Comparison of ENCODE assay signal across 25 mouse cellular contexts in genomic region chr17:8620346-8620745, GRCm38 (mm10). TPM values are rescaled to one million over a fixed set of nuclear protein-coding genes. Genes with fewer than 3 reads are reported as not detected.
DNase-seq lines count a peak whose midpoint lies in the region; TF ChIP-seq lines count a peak whose summit lies in the region.
"Had no signal": no experiment of that assay in that cellular context is flagged by ENCODE, and none has a peak within 500 bp of the region (broad histone marks: within the 10 kb centered on the region; RNA-seq: fewer than 3 reads in every experiment).

No protein-coding gene starts in this region.

- no peak overlapping the region for H3K4me3 ChIP-seq in layer of hippocampus, adult 2 months
- H3K4me3 ChIP-seq: embryonic facial prominence, embryonic 12.5 days; embryonic facial prominence, embryonic 15.5 days; gastrocnemius, adult 2 months; heart, embryonic 13.5 days; hindbrain, embryonic 10.5 days; hindbrain, embryonic 13.5 days; intestine, embryonic 15.5 days had no signal

- H3K27ac ChIP-seq in layer of hippocampus, adult 2 months = no peak overlapping the region
- H3K27ac ChIP-seq: embryonic facial prominence, embryonic 12.5 days; embryonic facial prominence, embryonic 15.5 days; heart, embryonic 13.5 days; hindbrain, embryonic 10.5 days; hindbrain, embryonic 13.5 days; intestine, embryonic 15.5 days had no signal

- TF ChIP-seq CTCF in layer of hippocampus, adult 2 months (conservative IDR thresholded peaks at IDR 0.05) = peak; percentile 19; the same call in 1 of the 2 replicates

- DNase-seq in embryo, embryonic 10.5 days (ENCODE audit: low spot score) = peak; percentile 10
- DNase-seq in embryo, embryonic 10 days (ENCODE audit: low spot score) = no peak
- DNase-seq in layer of hippocampus, adult 2 months (ENCODE audit: low spot score in 2 of 2) = no peak
- DNase-seq in layer of hippocampus, postnatal 25 days (ENCODE audit: extremely low spot score in 1 of 2, low spot score in 1 of 2) = no peak
- peak; percentile 24 for DNase-seq in retina, postnatal 1 day
- DNase-seq in retina, embryonic 14.5 days (ENCODE audit: low spot score) = no peak
- DNase-seq: adrenal gland, postnatal 10 days; adrenal gland, postnatal 36 days; B cell, adult 2 months; cerebellum, adult 11 months; forebrain, postnatal 0 days had no signal

RNA-seq across cellular contexts. Expression of gene Gm17087, which starts 53.6 kb away (rescaled TPM):
- not detected for total RNA-seq in layer of hippocampus, adult 2 months (2021)
- not detected for total RNA-seq in layer of hippocampus, postnatal 25 days (2021)
- total RNA-seq: adrenal gland, adult 18-20 months; adrenal gland, postnatal 10 days; adrenal gland, postnatal 36 days; CH12.LX; forebrain, postnatal 0 days; G1E; gastrocnemius, adult 2 months; gastrocnemius, postnatal 14 days; gastrocnemius, postnatal 4 days; heart, adult 18-20 months; heart, postnatal 14 days had no signal

Comparison
In these comparisons a context has a peak if more than half of its experiments do, and no peak if none do; other contexts are left out.
1. DNase-seq: peak in embryo, embryonic 10.5 days (single experiment) and retina, postnatal 1 day (single experiment); none in embryo, embryonic 10 days (single experiment), layer of hippocampus, adult 2 months (0 of 2), layer of hippocampus, postnatal 25 days (0 of 2) and retina, embryonic 14.5 days (single experiment).